Mouse (Mus musculus) cerebellum, postnatal 36 days (tissue): Measurements from ENCODE around the gene B3gnt8.

Source experiments
- DNase-seq, 2 experiments: peaks; one replicate each; pipeline ENCODE4 v3.0.0; 2021 to 2022; ENCODE audit warnings: mixed read lengths in 2 of 2

Gene B3gnt8

GRCm38 (mm10) chr7:25666381-25666780 is 39.9 kb downstream of the B3gnt8 start:
- no peak for DNase-seq

- no peak for DNase-seq
Observed at GRCm38 (mm10) chr7:25669158-25669557, 42.7 kb downstream of the B3gnt8 start.

DNA sequence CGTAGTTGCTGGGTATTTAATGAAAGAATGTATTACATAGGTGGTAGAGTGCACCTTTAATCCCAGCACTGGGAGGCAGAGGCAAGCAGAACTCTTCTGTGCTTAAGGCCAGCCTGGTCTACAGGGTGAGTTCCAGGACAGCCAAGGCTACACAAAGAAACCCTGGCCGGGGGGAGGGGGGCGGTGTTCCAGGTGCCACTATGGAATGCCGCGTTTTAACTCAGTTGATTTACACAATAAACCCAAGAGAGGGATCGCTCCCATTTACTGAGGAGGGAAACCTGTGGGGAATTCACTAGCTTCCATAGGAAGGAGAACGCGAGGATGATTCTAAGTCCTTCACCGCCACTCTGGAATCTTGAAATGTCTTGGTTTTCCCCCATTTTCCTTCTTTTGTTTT is 43.2 kb downstream of the B3gnt8 start:
- DNase-seq, result no peak

DNA sequence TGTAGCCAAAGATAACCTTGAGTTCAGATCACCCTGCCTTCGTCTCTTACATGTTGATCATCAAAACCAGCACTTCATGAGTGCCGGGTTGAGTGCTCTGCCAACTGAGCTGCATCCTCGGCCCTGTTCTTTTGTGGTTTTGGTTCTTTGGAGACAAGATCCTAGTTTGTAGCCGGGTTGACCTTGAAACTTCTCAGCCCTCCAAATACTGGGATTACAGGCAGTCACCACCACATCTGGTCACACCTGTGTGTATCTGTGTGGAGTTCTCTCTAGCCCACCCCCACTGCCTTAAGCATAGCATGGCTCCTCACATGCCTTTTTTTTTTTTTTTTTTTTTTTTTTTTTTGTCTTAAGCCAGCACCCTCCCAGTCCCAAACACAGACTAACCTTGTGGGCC is 43.6 kb downstream of the B3gnt8 start:
- no peak for DNase-seq

- no peak for DNase-seq
Observed at GRCm38 (mm10) chr7:25671686-25672085, 45.2 kb downstream of the B3gnt8 start.

DNA sequence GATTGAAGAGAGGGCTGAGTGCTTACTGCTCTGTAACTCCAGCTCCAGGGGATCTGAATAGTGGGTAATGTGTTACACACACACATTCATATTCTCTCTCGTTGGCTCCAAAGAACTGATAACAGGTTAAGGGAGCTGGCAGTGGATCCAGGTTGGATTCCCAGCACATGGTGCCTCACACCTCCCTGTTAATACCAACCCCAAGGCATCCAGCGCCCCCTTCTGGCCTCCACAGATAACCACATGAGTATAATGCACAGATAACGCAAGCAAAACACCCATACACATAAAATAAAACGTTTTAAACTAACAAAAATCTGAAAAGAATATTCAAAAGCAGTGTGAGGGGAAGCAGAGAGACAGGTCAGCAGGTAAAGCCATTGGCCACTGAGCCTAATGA is 46.0 kb downstream of the B3gnt8 start:
- DNase-seq, result no peak

GRCm38 (mm10) chr7:25674297-25674696 is 47.8 kb downstream of the B3gnt8 start:
- DNase-seq, result no peak

- DNase-seq, result no peak
Observed at GRCm38 (mm10) chr7:25674719-25675300, 48.4 kb downstream of the B3gnt8 start, which contains the start of gene Tmem91. Gene Tmem91 (minus strand): TSS chr7:25675166.

DNA sequence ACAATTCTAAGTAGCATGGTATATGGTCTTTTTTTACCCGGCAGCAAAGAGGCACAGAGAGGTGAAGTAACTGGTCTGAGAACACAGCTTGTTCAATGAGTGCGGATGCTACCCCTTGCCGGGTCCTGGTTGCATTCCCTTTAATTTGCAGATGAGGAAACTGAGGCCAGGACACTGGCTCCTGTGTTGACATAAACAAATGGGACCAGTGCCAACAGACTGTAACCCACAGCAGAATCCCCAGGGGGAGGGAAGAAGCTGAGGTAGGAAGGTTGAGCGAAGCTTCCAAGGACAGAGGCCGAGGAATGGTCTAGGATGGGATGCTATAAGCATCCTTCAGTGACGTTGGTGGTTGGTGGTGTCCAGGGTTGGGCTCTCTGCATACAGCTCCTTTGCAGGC is 49.0 kb downstream of the B3gnt8 start:
- DNase-seq, result no peak

GRCm38 (mm10) chr7:25676085-25676781 is 49.8 kb downstream of the B3gnt8 start:
- peak; percentile 100 for DNase-seq

- no peak for DNase-seq
Observed at GRCm38 (mm10) chr7:25677013-25677412, 50.6 kb downstream of the B3gnt8 start.

- no peak for DNase-seq
Observed at GRCm38 (mm10) chr7:25679971-25680370, 53.5 kb downstream of the B3gnt8 start.

DNA sequence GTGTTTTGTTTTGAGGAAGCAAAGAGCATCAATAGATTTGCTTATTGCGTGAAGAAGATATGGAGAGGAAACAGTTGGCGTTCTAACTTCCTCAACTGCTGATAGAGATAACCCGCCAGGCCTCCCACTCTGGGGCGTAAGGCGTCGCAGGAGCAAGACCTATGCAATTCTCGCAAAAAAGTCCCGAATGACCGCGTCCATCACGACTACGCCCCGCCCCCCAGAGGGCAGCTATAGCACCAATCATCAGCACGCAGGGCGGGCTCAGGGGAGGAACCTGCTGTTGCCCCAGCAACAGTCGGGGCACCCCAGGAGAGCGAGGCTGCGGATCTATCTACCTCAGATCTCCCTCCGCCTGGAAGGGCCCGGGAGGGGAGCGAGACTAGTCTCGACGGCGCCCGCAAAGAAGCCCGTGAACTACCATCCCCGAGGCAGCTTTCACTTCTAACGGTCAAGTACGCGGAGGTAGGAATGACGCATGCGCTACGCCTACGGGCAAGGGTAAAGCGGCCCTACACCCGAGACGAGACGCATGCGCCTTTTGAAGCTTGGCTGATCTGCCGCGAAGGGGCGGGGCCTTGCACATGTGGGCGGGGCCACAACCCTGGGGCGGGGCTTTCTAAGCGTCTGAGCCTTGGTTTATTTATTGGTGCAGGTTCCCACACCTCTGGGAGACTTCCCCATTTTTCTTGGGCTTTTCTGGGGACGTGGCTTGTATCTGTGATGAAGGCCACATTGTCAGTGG is 54.2 kb downstream of the B3gnt8 start, which contains the start of gene B9d2:
B9d2 (plus strand) TSS at position 267 of the 745 bp plus-strand sequence.
- DNase-seq, result peak; percentile 90 to 92

DNA sequence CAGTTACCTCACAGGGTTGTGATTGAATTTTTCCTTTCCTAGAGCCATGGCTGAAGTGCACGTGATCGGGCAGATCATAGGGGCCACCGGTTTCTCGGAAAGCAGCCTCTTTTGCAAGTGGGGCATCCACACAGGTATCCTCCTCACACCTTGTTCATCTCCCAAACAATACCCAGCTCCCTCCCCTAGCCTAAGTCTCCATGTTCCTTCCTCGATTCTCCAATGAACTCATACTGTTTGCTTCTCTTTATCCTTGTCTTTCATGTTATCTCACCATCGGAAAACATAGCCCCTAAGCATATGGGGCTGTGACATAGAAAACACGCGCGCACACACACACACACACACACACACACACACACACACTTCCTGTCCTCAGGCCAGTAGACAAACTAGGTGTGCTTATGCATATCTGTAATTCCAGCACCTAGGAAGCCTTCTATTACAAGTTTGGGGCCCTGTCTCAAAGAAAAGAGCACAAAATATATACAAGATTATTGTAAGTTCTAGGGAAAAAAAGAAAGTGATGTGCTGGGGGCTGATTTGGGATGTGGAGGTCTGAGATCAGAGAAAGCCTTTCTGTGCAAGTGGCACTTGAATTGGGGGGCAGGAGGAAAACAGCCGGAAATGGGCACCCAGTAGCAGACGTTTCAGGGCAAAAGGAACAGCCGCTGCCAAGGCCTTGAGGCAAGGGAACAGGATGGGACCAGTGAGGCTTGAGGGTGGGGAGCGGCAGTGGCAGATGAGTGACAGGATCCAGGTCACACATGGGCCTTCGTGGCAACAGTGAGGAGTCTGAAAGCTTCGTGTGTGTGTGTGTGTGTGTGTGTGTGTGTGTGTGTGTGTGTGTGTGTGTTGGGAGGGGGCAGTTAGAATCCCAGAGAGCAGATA is 55.1 kb downstream of the B3gnt8 start:
- no peak for DNase-seq

DNA sequence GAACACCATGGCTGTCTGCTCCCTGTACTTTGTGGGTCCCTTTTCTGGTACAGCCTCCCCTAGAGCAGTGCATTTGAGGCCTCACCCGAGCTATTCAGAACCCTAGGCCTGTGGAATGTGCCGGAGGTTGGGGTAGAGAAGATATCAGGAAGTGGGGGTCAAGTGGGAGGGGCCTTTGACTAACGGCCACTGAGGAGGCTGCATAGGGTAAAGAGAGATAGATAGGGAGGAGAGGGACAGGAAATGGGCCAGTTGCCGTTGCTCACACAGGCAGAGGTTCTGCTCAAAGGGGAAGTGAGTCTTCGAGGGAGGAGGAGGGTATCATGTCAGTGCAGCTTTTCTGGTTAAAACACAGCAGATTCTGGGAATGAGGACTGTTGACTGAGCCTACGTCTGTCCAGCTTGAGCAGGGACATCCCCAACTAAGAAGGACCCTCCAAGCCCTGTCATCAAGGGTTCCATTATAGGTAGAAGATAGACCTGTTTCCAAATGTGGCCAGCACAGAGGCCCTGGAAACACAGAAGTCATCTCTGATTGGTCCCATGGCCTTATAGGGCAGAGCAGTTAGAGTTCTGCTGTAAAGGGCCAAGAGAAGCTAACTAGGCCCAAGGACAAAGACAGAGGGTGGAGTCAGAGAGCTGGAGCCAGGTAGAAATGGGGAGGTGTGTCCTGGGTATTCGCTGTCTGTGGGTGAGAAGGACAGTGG is 57.2 kb downstream of the B3gnt8 start:
- no peak for DNase-seq

GRCm38 (mm10) chr7:25684659-25685058 is 58.2 kb downstream of the B3gnt8 start:
- no peak for DNase-seq
